Mouse (Mus musculus): Measurements from ENCODE around the gene Chchd4.

Chchd4 gene

GRCm38 (mm10) chr6:91472868-91473804 is at the start of gene Chchd4, which contains the start of gene Tmem43:
Gene Chchd4 (minus strand): TSS chr6:91473546.
Gene Tmem43 (plus strand): TSS chr6:91473703.
- DNase-seq = peak; percentile 99

GRCm38 (mm10) chr6:91522816-91523215 is 49.5 kb upstream of the Chchd4 start:
- no peak for DNase-seq

- no peak for DNase-seq
Measured at GRCm38 (mm10) chr6:91518454-91519020, 45.2 kb upstream of the Chchd4 start.

GRCm38 (mm10) chr6:91515545-91516449 is 42.5 kb upstream of the Chchd4 start, which contains the start of the genes Xpc and Lsm3:
Gene Xpc (minus strand): TSS chr6:91515888.
Gene Lsm3 (plus strand): TSS chr6:91515928.
- peak; percentile 98 to 99 for DNase-seq

- no peak for DNase-seq
Measured at GRCm38 (mm10) chr6:91514737-91515362, 41.5 kb upstream of the Chchd4 start.

- no peak for DNase-seq
Measured at GRCm38 (mm10) chr6:91514135-91514534, 40.8 kb upstream of the Chchd4 start.

- no peak for DNase-seq
Measured at GRCm38 (mm10) chr6:91510211-91510610, 36.9 kb upstream of the Chchd4 start.

- peak; percentile 49 to 65 for DNase-seq
Measured at GRCm38 (mm10) chr6:91509326-91509725, 36.0 kb upstream of the Chchd4 start.

GRCm38 (mm10) chr6:91508041-91508440 is 34.7 kb upstream of the Chchd4 start:
- DNase-seq = no peak

- DNase-seq = no peak
Measured at GRCm38 (mm10) chr6:91506036-91506435, 32.7 kb upstream of the Chchd4 start.

GRCm38 (mm10) chr6:91503302-91503701 is 30.0 kb upstream of the Chchd4 start:
- no peak for DNase-seq

- no peak for DNase-seq
Measured at GRCm38 (mm10) chr6:91494526-91494925, 21.2 kb upstream of the Chchd4 start.

- no peak for DNase-seq
Measured at GRCm38 (mm10) chr6:91493053-91493452, 19.7 kb upstream of the Chchd4 start.

GRCm38 (mm10) chr6:91491004-91491403 is 17.7 kb upstream of the Chchd4 start:
- no peak for DNase-seq

- no peak for DNase-seq
Measured at GRCm38 (mm10) chr6:91489872-91490271, 16.5 kb upstream of the Chchd4 start.

- no peak for DNase-seq
Measured at GRCm38 (mm10) chr6:91488496-91489212, 15.3 kb upstream of the Chchd4 start.

- no peak for DNase-seq
Measured at GRCm38 (mm10) chr6:91486736-91487453, 13.5 kb upstream of the Chchd4 start.

- no peak for DNase-seq
Measured at GRCm38 (mm10) chr6:91483371-91483770, 10.0 kb upstream of the Chchd4 start.

- no peak for DNase-seq
Measured at GRCm38 (mm10) chr6:91476541-91476940, 3.2 kb upstream of the Chchd4 start.

- no peak for DNase-seq
Measured at GRCm38 (mm10) chr6:91474441-91475190, 1.3 kb upstream of the Chchd4 start.
